Mouse (Mus musculus) neural tube, embryonic 11.5 days (tissue): ENCODE data around the gene Zfp276. TPM values are rescaled to one million over a fixed set of nuclear protein-coding genes. Genes with fewer than 3 reads are reported as not detected.

Experiments used
- ATAC-seq: fragments of 200-750 bp; cut with Nextera tagmentation; 2 replicates; pipeline ENCODE4 v1.8.0; 2017; ENCODE audit warnings: moderate number of reproducible peaks, mild to moderate bottlenecking, moderate TSS enrichment, moderate library complexity; ENCODE audit not compliant: insufficient read depth, low FRiP score, low TSS enrichment
- DNase-seq: peaks from one replicate; pipeline ENCODE4 v3.0.0-alpha.2; 2015; ENCODE audit warnings: low spot score
- H3K27ac ChIP-seq: fragments of 300-500 bp; sonication (generic); 2 replicates; pipeline ENCODE4 v1.5.1; 2014; ENCODE audit warnings: low read depth, mild to moderate bottlenecking, low read length
- H3K27me3 ChIP-seq: fragments of 300-500 bp; sonication (generic); 2 replicates; pipeline ENCODE4 v1.6.1; 2014; ENCODE audit warnings: mild to moderate bottlenecking, low read length, mixed read lengths; ENCODE audit not compliant: control insufficient read depth, insufficient read depth
- H3K36me3 ChIP-seq: fragments of 300-500 bp; sonication (generic); 2 replicates; pipeline ENCODE4 v1.6.1; 2014; ENCODE audit warnings: mild to moderate bottlenecking, low read length, moderate library complexity, mixed read lengths; ENCODE audit not compliant: control insufficient read depth, insufficient read depth
- H3K4me1 ChIP-seq: fragments of 300-500 bp; sonication (generic); 2 replicates; pipeline ENCODE4 v1.6.1; 2014; ENCODE audit warnings: low read length, mixed read lengths; ENCODE audit not compliant: control insufficient read depth, insufficient read depth
- H3K4me2 ChIP-seq: fragments of 300-500 bp; sonication (generic); 2 replicates; pipeline ENCODE4 v1.6.1; 2014; ENCODE audit warnings: low read depth, mild to moderate bottlenecking, moderate library complexity
- H3K4me3 ChIP-seq: fragments of 300-500 bp; sonication (generic); 2 replicates; pipeline ENCODE4 v1.5.1; 2014; ENCODE audit warnings: low read depth, low read length
- H3K9ac ChIP-seq: fragments of 300-500 bp; sonication (generic); 2 replicates; pipeline ENCODE4 v1.6.1; 2014; ENCODE audit warnings: mild to moderate bottlenecking, low read length
- H3K9me3 ChIP-seq: fragments of 300-500 bp; sonication (generic); 2 replicates; pipeline ENCODE4 v1.6.1; 2016; ENCODE audit warnings: low read length; ENCODE audit not compliant: control insufficient read depth
- WGBS: fragments of 180-500 bp; shearing (Covaris S2); extraction: QIAGEN DNeasy Blood & Tissue Kit; methylation state at CpG from one replicate; pipeline ENCODE4 v1.1.7; 2014; 5-methylcytosine and 5-hydroxymethylcytosine counted together
- polyA plus RNA-seq: library from polyadenylated mRNA; unstranded; fragments of >200 nt; fragmentation: Nextera tagmentation; extraction: Ambion mirVana; gene quantifications from 2 replicates; pipeline ENCODE4 v1.2.1, GENCODE M21; 2014

Zfp276 gene
- polyA plus RNA-seq, 1 experiment from 2014 or later, result 26.0 TPM

DNA sequence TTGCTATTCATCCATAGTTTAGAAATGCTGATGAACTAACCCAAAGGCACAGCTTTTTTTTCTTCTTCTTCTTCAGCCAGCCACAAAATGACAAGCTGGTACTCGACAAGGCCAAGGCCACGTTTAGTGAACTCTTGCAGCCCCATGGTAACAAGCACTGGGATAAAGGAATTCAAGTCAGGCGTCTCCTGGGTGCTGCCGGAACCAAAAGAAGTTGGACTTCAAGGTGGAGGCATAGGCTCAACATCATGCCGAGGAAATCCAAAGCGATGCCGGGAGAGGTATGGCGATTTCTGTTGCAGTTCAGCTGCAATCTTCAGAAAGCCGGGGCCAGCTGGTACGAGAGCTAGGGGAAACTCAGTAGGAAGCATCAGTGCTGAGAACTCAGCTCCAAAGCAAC is 14.6 kb upstream of the Zfp276 start:
- no peak overlapping the region for H3K4me2 ChIP-seq
- H3K9me3 ChIP-seq, result no peaks in the 10 kb centered on the region
- 88% methylated on average over 10 of the region's 10 CpGs for WGBS
- peaks cover 14% of the 10 kb centered on the region for H3K27me3 ChIP-seq
- no peak for DNase-seq
- H3K9ac ChIP-seq, result no peak overlapping the region
- H3K4me1 ChIP-seq, result peaks cover 9% of the 10 kb centered on the region; the same call in 1 of the 2 replicates
- no peak for ATAC-seq
- H3K27ac ChIP-seq, result no peak overlapping the region
- 0 out of 2 replicates have a peak, but pooled peaks cover 2% of the 10 kb centered on the region for H3K36me3 ChIP-seq
- no peak overlapping the region for H3K4me3 ChIP-seq

DNA sequence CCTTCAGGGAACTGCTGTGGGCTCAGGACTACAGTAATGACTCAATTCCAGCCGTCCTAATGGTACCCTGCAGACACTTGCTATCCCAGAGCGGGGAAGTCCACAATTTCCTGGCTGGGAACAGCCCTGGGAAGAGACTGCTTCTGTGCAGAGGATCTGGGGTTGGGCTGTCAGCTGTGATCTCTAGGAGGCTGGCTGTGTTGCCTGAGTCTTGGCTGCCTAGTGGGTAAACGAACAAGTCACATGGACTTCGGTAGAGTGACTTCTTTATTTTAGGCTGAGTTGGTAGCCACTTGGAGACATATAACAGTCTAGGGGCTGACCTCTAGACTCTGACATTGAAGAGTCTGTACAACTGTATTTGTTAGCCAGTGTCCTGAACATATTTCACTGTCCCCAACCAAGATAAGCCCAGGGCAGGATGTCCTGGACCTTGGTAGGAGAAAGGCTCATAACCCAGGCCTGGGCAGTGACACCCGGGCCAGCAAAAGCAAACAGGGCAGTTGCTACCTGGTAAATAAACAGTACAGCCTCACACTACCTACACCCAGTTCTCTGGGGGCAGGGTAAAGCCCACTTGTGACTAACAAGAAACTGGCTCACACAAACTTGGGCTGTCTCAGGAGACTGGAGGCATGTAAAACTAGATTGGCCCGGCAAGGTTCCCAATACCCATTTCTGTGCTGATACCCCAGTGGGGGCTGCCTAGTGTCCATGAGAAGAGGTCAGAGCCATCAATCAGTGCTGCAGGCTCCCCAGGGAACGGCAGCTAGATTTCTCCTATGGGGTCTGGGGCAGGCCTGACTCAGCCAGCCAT is 11.7 kb upstream of the Zfp276 start:
- no peak overlapping the region for H3K4me3 ChIP-seq
- 85% methylated on average over 7 of the region's 7 CpGs for WGBS
- no peak for ATAC-seq
- H3K9ac ChIP-seq, result no peak overlapping the region
- no peak for DNase-seq
- no peak overlapping the region for H3K4me2 ChIP-seq
- peaks cover 15% of the 10 kb centered on the region for H3K36me3 ChIP-seq
- no peaks in the 10 kb centered on the region for H3K9me3 ChIP-seq
- H3K27me3 ChIP-seq, result no peaks in the 10 kb centered on the region
- no peak overlapping the region for H3K27ac ChIP-seq
- H3K4me1 ChIP-seq, result no peaks in the 10 kb centered on the region

DNA sequence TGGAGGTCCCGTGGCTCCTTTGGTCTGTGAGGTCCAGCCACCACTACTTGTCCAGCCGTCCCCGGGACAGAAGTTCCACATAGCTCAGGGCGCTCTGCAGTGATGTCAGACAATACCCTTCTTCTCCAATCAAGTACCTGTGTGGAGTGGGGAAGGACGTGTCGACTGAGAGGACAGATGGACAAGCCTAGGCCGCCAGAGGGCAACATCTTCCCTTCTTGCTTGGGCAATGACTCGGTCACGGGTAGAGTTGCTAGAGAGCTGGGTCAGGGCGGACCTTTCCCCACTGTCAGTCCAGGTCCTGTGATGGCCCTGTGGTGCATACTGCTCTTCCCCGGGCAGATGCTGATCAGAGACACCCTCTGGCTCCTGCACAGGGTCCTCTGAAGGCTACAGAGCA is 10.9 kb upstream of the Zfp276 start:
- Histone ChIP-seq H3K9ac (no peak overlapping the region), H3K4me3 (no peak overlapping the region), H3K4me1 (no peaks in the 10 kb centered on the region), H3K27ac (no peak overlapping the region), H3K36me3 (peaks cover 22% of the 10 kb centered on the region), H3K9me3 (no peaks in the 10 kb centered on the region), H3K4me2 (no peak overlapping the region), H3K27me3 (no peaks in the 10 kb centered on the region)
- 74% methylated on average over 11 of the region's 11 CpGs for WGBS
- ATAC-seq (no peak), DNase-seq (no peak)

DNA sequence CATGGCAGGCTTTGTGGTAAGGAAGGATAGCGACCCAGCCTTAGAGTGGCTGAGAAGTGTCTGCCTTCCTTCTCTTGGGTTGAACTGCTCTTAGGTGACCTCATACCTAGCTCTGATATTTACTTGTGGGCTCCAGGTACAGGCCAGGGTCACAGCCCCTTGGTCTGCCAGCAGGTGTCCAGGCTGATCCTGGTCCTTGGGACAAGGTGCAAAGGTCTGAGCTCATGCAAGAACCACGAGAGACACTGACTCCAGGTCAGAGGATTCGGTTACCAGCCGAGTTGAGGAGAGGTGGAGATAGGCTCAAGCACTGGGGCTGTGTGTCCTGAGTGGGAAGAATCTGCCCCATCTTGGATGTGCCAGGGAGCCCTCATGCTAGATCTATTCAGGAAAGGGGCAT is 9.6 kb upstream of the Zfp276 start:
- no peaks in the 10 kb centered on the region for H3K9me3 ChIP-seq
- H3K36me3 ChIP-seq, result peaks cover 22% of the 10 kb centered on the region
- no peaks in the 10 kb centered on the region for H3K4me1 ChIP-seq
- WGBS, result 91% methylated on average over 4 of the region's 4 CpGs
- ATAC-seq (no peak), DNase-seq (no peak)
- H3K9ac ChIP-seq, result no peak overlapping the region
- no peaks in the 10 kb centered on the region for H3K27me3 ChIP-seq
- H3K27ac ChIP-seq, result no peak overlapping the region
- H3K4me2 ChIP-seq, result no peak overlapping the region
- no peak overlapping the region for H3K4me3 ChIP-seq

DNA sequence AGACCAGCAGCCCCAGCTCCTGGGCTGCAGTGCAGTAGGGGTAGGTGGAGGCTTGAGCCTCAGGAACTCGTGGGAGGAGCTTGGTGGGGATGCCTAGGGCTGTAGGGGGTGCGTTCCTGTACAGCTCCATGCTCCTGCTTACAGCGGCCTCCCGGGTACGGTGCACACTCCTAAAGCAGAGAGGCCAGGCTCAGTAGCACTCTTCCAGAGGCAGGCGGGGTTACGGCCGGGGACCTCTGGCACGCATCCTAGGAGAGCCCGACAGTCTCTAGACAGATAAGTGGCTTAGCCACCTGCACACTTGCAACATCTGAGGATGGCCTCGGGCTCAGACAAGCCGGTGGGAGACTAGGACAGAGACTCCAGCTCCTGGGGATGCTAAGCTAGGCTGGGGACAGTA is 8.5 kb upstream of the Zfp276 start:
- no peak for DNase-seq
- Histone ChIP-seq H3K4me2 (no peak overlapping the region), H3K4me1 (no peaks in the 10 kb centered on the region), H3K4me3 (no peak overlapping the region), H3K27ac (no peak overlapping the region), H3K9me3 (no peaks in the 10 kb centered on the region), H3K36me3 (peaks cover 23% of the 10 kb centered on the region), H3K9ac (no peak overlapping the region), H3K27me3 (no peaks in the 10 kb centered on the region)
- 92% methylated on average over 12 of the region's 12 CpGs for WGBS
- no peak for ATAC-seq

DNA sequence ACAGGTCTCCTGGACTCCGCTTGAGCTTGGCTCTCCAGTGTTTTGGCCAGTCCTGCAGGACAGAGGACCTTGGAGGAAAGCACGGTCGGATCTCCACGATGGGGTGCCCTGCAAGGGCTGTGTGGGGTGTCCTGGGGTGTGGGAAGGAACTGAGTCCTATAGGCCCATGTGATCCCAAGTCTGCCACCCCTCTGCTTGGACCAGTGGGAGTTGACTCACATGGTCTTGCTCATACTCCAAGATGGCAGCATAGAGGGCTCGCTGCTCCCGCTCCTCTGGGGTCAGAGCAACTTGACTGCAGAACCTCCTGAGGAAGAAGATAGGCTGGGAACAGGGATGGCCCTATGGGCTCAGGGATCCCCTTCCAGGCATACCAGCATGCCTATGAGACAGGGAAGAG is 6.2 kb upstream of the Zfp276 start:
- Histone ChIP-seq H3K4me1 (peaks cover 1% of the 10 kb centered on the region; the same call in 1 of the 2 replicates), H3K9ac (no peak overlapping the region; the same call in 1 of the 2 replicates), H3K27me3 (no peaks in the 10 kb centered on the region), H3K4me2 (no peak overlapping the region), H3K36me3 (peaks cover 28% of the 10 kb centered on the region), H3K4me3 (no peak overlapping the region), H3K27ac (no peak overlapping the region), H3K9me3 (no peaks in the 10 kb centered on the region)
- DNase-seq (no peak), ATAC-seq (no peak)
- 92% methylated on average over 6 of the region's 6 CpGs for WGBS

DNA sequence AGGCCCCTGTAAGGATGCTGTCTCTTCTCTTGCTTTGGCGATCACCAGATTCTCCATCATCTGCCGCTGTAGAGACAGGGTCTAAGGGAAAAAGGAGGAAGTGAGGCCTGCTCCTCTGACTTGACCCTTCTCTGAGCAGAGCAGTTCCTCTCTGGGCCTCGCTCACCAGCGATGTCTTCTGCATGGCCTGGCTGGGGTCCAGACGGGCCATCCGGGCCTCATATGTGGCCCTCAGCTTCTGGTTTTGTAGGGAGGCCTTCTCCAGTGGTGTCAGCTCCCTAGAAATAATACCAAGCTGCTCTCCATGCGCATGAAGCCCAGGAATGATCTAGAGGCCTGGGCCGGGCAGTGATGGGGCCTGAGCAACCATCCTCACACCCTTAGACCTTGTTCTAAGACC is 5.4 kb upstream of the Zfp276 start:
- no peak overlapping the region for H3K27ac ChIP-seq
- no peaks in the 10 kb centered on the region for H3K27me3 ChIP-seq
- H3K9me3 ChIP-seq, result no peaks in the 10 kb centered on the region
- no peak overlapping the region for H3K4me3 ChIP-seq
- H3K36me3 ChIP-seq, result peaks cover 26% of the 10 kb centered on the region
- H3K9ac ChIP-seq, result no peak overlapping the region
- peaks cover 8% of the 10 kb centered on the region for H3K4me1 ChIP-seq
- 94% methylated on average over 8 of the region's 8 CpGs for WGBS
- ATAC-seq (no peak), DNase-seq (no peak)
- H3K4me2 ChIP-seq, result no peak overlapping the region

DNA sequence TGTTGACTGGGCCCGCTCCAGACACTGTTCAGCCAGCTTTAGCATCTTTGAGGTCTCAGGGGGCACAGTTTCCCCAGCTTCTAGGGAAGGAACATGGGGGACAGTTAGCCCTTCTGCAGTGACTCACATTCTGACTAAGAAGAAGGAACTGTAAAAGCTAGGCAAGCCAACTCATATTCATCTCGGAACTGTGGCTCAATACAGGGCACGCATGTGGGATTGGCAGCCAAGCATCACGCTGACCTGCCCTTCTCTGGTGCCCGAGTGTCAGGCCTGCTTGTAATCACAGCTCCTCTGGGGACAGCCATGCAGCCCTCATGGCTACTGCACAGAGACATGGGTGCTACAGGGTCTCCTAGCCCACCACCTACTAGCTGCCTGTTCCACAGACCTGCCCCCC is 3.1 kb upstream of the Zfp276 start:
- no peaks in the 10 kb centered on the region for H3K27me3 ChIP-seq
- H3K9me3 ChIP-seq, result no peaks in the 10 kb centered on the region
- H3K4me2 ChIP-seq, result no peak overlapping the region
- DNase-seq (no peak), ATAC-seq (no peak)
- H3K9ac ChIP-seq, result no peak overlapping the region
- H3K36me3 ChIP-seq, result peaks cover 21% of the 10 kb centered on the region
- 94% methylated on average over 5 of the region's 5 CpGs for WGBS
- no peak overlapping the region for H3K4me3 ChIP-seq
- H3K4me1 ChIP-seq, result peaks cover 18% of the 10 kb centered on the region
- no peak overlapping the region for H3K27ac ChIP-seq

DNA sequence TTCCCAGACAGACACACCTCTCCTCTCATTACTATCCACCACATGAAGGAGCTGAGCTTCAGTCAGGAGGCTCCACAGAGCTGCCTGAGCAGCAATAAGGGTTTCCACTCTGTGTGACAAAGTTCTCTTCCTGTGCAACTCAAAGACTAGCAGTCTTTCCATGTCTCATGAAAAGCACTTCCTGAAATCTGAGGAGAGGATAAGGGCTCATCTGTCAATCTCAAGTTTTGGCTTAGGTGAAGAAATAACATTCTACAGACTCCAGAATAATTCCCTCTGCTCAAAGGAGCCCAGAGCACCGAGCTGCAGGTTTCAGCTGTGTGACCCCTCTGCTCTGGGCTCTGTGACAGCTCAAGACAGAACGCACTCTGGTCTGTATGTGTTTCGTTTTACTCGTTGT is 1.1 kb upstream of the Zfp276 start:
- Histone ChIP-seq H3K27ac (no peak overlapping the region), H3K4me1 (peaks cover 18% of the 10 kb centered on the region), H3K4me2 (peak overlapping the region; percentile 93), H3K9me3 (no peaks in the 10 kb centered on the region), H3K36me3 (peaks cover 10% of the 10 kb centered on the region), H3K27me3 (no peaks in the 10 kb centered on the region), H3K4me3 (peak overlapping the region; percentile 98), H3K9ac (no peak overlapping the region)
- no peak for DNase-seq
- 67% methylated on average over 4 of the region's 4 CpGs for WGBS
- no peak for ATAC-seq
